Mouse (Mus musculus) subcutaneous adipose tissue, adult 2 months (tissue): ENCODE data around the gene H2-K1. TPM values are rescaled to one million over a fixed set of nuclear protein-coding genes. Genes with fewer than 3 reads are reported as not detected.

Experiments
- polyA plus RNA-seq: library from polyadenylated mRNA; depleted of rRNA; stranded (reverse); fragments of >200 nt; gene quantifications from 2 replicates; pipeline ENCODE4 v1.2.3, GENCODE M21; 2012; ENCODE audit warnings: low replicate concordance; rRNA removed

Gene H2-K1
- 3,046 and 5,899 TPM in 2 replicates for polyA plus RNA-seq

GRCm38 (mm10) chr17:34000150-34000537 is at the start of gene H2-K1:
H2-K1 (minus strand) TSS chr17:34000347.

GRCm38 (mm10) chr17:34038878-34039561 is 38.9 kb upstream of the H2-K1 start, which contains the start of gene Col11a2:
Col11a2 (plus strand) TSS chr17:34039437.

GRCm38 (mm10) chr17:34031465-34032173 is 31.5 kb upstream of the H2-K1 start, which contains the start of the genes Slc39a7 and Rxrb:
Slc39a7 (minus strand) TSS chr17:34031682.
Rxrb (plus strand) TSS chr17:34031812.

GRCm38 (mm10) chr17:34027656-34028223 is 27.6 kb upstream of the H2-K1 start, which contains the start of gene H2-Ke6:
H2-Ke6 (minus strand) TSS chr17:34028060.

GRCm38 (mm10) chr17:34024317-34024821 is 24.2 kb upstream of the H2-K1 start, which contains the start of gene Ring1:
Ring1 (minus strand) TSS chr17:34024680.

GRCm38 (mm10) chr17:33955555-33956214 is 44.5 kb downstream of the H2-K1 start, which contains the start of the genes Vps52 and Rps18:
Vps52 (plus strand) TSS chr17:33955812.
Rps18 (minus strand) TSS chr17:33956001.

GRCm38 (mm10) chr17:33951021-33951946 is 48.9 kb downstream of the H2-K1 start, which contains the start of gene B3galt4:
B3galt4 (minus strand) TSS chr17:33951488.

Other genes with a start within 250 kb of the H2-K1 start
- gene Rab11b, start 239.8 kb downstream of the H2-K1 start, polyA plus RNA-seq = 367 and 417 TPM in 2 replicates
- 131 and 603 TPM in 2 replicates for gene Angptl4, start 218.5 kb downstream of the H2-K1 start, polyA plus RNA-seq
- 124 and 438 TPM in 2 replicates for gene Kank3, start 189.8 kb downstream of the H2-K1 start, polyA plus RNA-seq
- 443 and 1,172 TPM in 2 replicates for gene Rps28, start 175.8 kb downstream of the H2-K1 start, polyA plus RNA-seq
- 619 and 635 TPM in 2 replicates for gene Ndufa7, start 175.8 kb downstream of the H2-K1 start, polyA plus RNA-seq
- gene Cd320, start 157.3 kb downstream of the H2-K1 start, polyA plus RNA-seq = 142 and 168 TPM in 2 replicates
- not detected in 2 replicates for gene Gm7029, start 126.5 kb downstream of the H2-K1 start, polyA plus RNA-seq
- gene Kifc1, start 109.7 kb downstream of the H2-K1 start, polyA plus RNA-seq = 1.6 and 9.5 TPM in 2 replicates
- gene Platr17, start 95.2 kb downstream of the H2-K1 start, polyA plus RNA-seq = 0.22 and 0.39 TPM in 2 replicates
- gene Daxx, start 90.9 kb downstream of the H2-K1 start, polyA plus RNA-seq = 47.5 and 58.9 TPM in 2 replicates
- gene Tapbp, start 84.4 kb downstream of the H2-K1 start, polyA plus RNA-seq = 206 and 319 TPM in 2 replicates
- 42.7 and 55.1 TPM in 2 replicates for gene Zbtb22, start 84.4 kb downstream of the H2-K1 start, polyA plus RNA-seq
- gene Rgl2, start 70.8 kb downstream of the H2-K1 start, polyA plus RNA-seq = 157 and 179 TPM in 2 replicates
- gene Pfdn6, start 60.0 kb downstream of the H2-K1 start, polyA plus RNA-seq = 29.4 and 29.5 TPM in 2 replicates
- 15.8 and 36.0 TPM in 2 replicates for gene Wdr46, start 59.7 kb downstream of the H2-K1 start, polyA plus RNA-seq
- gene B3galt4, start 48.9 kb downstream of the H2-K1 start, polyA plus RNA-seq = 6.6 and 9.0 TPM in 2 replicates
- gene Vps52, start 44.5 kb downstream of the H2-K1 start, polyA plus RNA-seq = 65.8 and 76.5 TPM in 2 replicates
- gene Rps18, start 44.3 kb downstream of the H2-K1 start, polyA plus RNA-seq = 464 and 878 TPM in 2 replicates
- gene Ring1, start 24.3 kb upstream of the H2-K1 start, polyA plus RNA-seq = 31.6 and 54.8 TPM in 2 replicates
- 86.6 and 99.6 TPM in 2 replicates for gene H2-Ke6, start 27.7 kb upstream of the H2-K1 start, polyA plus RNA-seq
- gene Slc39a7, start 31.3 kb upstream of the H2-K1 start, polyA plus RNA-seq = 134 and 217 TPM in 2 replicates
- 48.9 and 66.9 TPM in 2 replicates for gene Rxrb, start 31.5 kb upstream of the H2-K1 start, polyA plus RNA-seq
- 0.62 and 1.1 TPM in 2 replicates for gene Col11a2, start 39.1 kb upstream of the H2-K1 start, polyA plus RNA-seq
- gene H2-Oa, start 92.0 kb upstream of the H2-K1 start, polyA plus RNA-seq = 1.5 and 8.0 TPM in 2 replicates
- gene H2-DMa, start 119.2 kb upstream of the H2-K1 start, polyA plus RNA-seq = 57.9 and 70.0 TPM in 2 replicates
- gene Brd2, start 122.3 kb upstream of the H2-K1 start, polyA plus RNA-seq = 90.8 and 138 TPM in 2 replicates
- 4.7 and 9.3 TPM in 2 replicates for gene H2-DMb2, start 143.0 kb upstream of the H2-K1 start, polyA plus RNA-seq
- 81.8 and 86.9 TPM in 2 replicates for gene H2-DMb1, start 152.7 kb upstream of the H2-K1 start, polyA plus RNA-seq
- 50.0 and 54.7 TPM in 2 replicates for gene Tap1, start 187.2 kb upstream of the H2-K1 start, polyA plus RNA-seq
- gene Psmb9, start 187.4 kb upstream of the H2-K1 start, polyA plus RNA-seq = 69.5 and 80.5 TPM in 2 replicates
- 118 and 150 TPM in 2 replicates for gene Psmb8, start 197.4 kb upstream of the H2-K1 start, polyA plus RNA-seq
- 59.2 and 66.5 TPM in 2 replicates for gene Tap2, start 203.2 kb upstream of the H2-K1 start, polyA plus RNA-seq
- 4.2 and 6.1 TPM in 2 replicates for gene H2-Ob, start 238.6 kb upstream of the H2-K1 start, polyA plus RNA-seq